Mouse (Mus musculus): ENCODE results near the gene 1110051M20Rik. TPM values are rescaled to one million over a fixed set of nuclear protein-coding genes. Genes with fewer than 3 reads are reported as not detected.

The 1110051M20Rik gene
- polyA plus RNA-seq, 1 experiment from 2014 or later = 46.3 TPM

DNA sequence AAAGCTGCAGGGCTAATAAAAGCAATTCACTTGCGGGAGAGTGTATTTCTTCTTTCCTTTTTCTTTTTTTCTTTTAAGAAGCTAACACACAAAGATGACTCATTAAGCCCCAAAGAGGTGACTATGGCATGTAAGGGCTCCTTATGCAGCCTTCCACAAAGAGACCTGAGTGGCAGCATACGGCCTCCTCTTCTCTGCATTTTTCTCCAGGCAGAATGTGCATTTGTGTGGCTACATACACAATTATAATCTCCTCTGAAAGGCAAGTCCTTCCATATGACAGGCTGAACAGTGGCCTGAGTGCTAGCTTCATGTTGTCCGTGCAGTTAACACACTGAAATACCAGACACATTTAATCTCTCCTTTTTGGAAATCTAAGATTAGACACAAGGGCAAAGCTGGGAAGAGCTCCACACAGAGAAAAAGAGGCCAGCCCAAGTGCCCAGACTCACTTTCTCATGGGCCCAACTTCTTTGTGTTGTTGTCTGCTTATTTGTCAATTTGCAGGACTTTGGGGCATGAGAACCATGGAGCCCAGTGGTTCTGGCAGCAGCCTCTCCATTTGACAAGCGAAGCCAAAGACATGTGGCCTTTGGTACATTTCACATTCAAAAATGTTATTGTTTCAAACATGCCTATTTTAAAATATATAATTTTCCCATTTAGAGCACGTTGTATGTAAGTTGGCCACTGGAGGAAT, 7.2 kb downstream of the 1110051M20Rik start:
- ATAC-seq (ENCODE audit: insufficient number of reproducible peaks, insufficient read depth, low FRiP score, low read depth) = no peak
- peak overlapping the region; percentile 1; the same call in 1 of the 2 replicates for H3K9ac ChIP-seq (ENCODE audit: low read length)
- H3K27me3 ChIP-seq (ENCODE audit: control insufficient read depth, insufficient read depth, low read length) = no peaks in the 10 kb centered on the region
- H3K4me1 ChIP-seq (ENCODE audit: control insufficient read depth in 2 of 2, insufficient read depth in 2 of 2, low read length in 2 of 2) = peaks cover 0 to 15% of the 10 kb centered on the region in 2 experiments
- no peaks in the 10 kb centered on the region for H3K9me3 ChIP-seq (ENCODE audit: control insufficient read depth, low read length)
- 60% methylated on average over 5 of the region's 5 CpGs for WGBS
- no peaks in the 10 kb centered on the region for H3K36me3 ChIP-seq (ENCODE audit: control insufficient read depth, insufficient read depth, low read length)
- no peak overlapping the region for H3K4me3 ChIP-seq (ENCODE audit: control insufficient read depth in 1 of 2, insufficient read depth in 1 of 2, low read depth in 1 of 2, low read length in 2 of 2)
- H3K4me2 ChIP-seq (ENCODE audit: low read length) = no peak overlapping the region; the same call in 1 of the 2 replicates
- peak overlapping the region; percentile 68 to 70 for H3K27ac ChIP-seq (replicated peaks in 1 of 2; ENCODE audit: control insufficient read depth in 1 of 2, insufficient read depth in 1 of 2, low read depth in 2 of 2, low read length in 2 of 2)

DNA sequence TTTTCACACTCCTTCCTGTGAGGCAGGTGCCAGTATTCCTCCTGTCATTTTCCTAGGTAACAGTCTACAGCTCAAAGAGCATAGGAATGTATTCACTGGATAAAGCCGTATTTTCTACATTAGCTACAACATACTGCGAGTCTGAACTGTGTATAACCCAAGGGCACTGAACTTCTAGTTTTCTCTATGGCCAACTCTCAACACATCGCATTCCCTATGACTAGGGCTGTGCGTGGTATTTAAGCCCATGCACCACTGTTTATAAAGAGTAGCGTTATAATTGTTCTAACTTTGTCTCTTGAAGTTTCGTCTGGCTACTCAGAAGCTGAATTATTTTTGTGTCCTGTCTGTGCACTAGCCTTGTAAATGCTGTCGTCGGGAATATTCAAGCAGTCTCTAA, 7.8 kb downstream of the 1110051M20Rik start:
- Histone ChIP-seq H3K4me3 (ENCODE audit: control insufficient read depth in 1 of 2, insufficient read depth in 1 of 2, low read depth in 1 of 2, low read length in 2 of 2) (no peak overlapping the region), H3K4me1 (ENCODE audit: control insufficient read depth in 2 of 2, insufficient read depth in 2 of 2, low read length in 2 of 2) (peaks cover 0 to 15% of the 10 kb centered on the region in 2 experiments), H3K27ac (replicated peaks in 1 of 2; ENCODE audit: control insufficient read depth in 1 of 2, insufficient read depth in 1 of 2, low read depth in 2 of 2, low read length in 2 of 2) (peak overlapping the region; percentile 68 to 70), H3K27me3 (ENCODE audit: control insufficient read depth, insufficient read depth, low read length) (no peaks in the 10 kb centered on the region), H3K4me2 (ENCODE audit: low read length) (no peak overlapping the region), H3K9ac (ENCODE audit: low read length) (0 out of 2 replicates have a peak overlapping the region, but pooled peaks have one; percentile 1), H3K9me3 (ENCODE audit: control insufficient read depth, low read length) (no peaks in the 10 kb centered on the region), H3K36me3 (ENCODE audit: control insufficient read depth, insufficient read depth, low read length) (no peaks in the 10 kb centered on the region)
- ATAC-seq (ENCODE audit: insufficient number of reproducible peaks, insufficient read depth, low FRiP score, low read depth) = no peak
- 67% methylated on average over 8 of the region's 8 CpGs for WGBS

DNA sequence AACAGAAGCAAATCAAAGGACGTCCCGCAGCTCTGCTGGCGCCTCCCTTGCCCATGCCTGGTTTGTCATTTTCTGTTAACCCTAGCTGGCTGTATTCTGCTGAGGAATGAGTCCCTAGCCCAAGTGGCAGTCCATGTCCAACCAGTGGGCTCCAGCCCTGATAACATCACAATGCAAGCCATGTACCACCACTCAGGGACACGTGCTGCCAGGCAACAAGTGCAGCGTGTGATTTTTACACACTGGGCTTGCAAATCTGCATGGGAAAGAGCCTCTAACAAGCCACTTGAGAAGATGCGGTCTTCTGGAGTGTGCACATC, 13.9 kb downstream of the 1110051M20Rik start:
- H3K4me3 ChIP-seq (ENCODE audit: control insufficient read depth in 1 of 2, insufficient read depth in 1 of 2, low read depth in 1 of 2, low read length in 2 of 2) = no peak overlapping the region
- H3K27ac ChIP-seq (replicated peaks in 1 of 2; ENCODE audit: control insufficient read depth in 1 of 2, insufficient read depth in 1 of 2, low read depth in 2 of 2, low read length in 2 of 2) = no peak overlapping the region
- H3K9ac ChIP-seq (ENCODE audit: low read length) = no peak overlapping the region
- no peaks in the 10 kb centered on the region for H3K27me3 ChIP-seq (ENCODE audit: control insufficient read depth, insufficient read depth, low read length)
- ATAC-seq (ENCODE audit: insufficient number of reproducible peaks, insufficient read depth, low FRiP score, low read depth) = no peak
- peaks cover 10 to 17% of the 10 kb centered on the region in 2 experiments; a peak in 3 of 4 replicates for H3K4me1 ChIP-seq (ENCODE audit: control insufficient read depth in 2 of 2, insufficient read depth in 2 of 2, low read length in 2 of 2)
- no peaks in the 10 kb centered on the region for H3K36me3 ChIP-seq (ENCODE audit: control insufficient read depth, insufficient read depth, low read length)
- WGBS = 17% methylated on average over 6 of the region's 6 CpGs
- H3K9me3 ChIP-seq (ENCODE audit: control insufficient read depth, low read length) = no peaks in the 10 kb centered on the region
- peak overlapping the region; percentile 22; the same call in 1 of the 2 replicates for H3K4me2 ChIP-seq (ENCODE audit: low read length)

DNA sequence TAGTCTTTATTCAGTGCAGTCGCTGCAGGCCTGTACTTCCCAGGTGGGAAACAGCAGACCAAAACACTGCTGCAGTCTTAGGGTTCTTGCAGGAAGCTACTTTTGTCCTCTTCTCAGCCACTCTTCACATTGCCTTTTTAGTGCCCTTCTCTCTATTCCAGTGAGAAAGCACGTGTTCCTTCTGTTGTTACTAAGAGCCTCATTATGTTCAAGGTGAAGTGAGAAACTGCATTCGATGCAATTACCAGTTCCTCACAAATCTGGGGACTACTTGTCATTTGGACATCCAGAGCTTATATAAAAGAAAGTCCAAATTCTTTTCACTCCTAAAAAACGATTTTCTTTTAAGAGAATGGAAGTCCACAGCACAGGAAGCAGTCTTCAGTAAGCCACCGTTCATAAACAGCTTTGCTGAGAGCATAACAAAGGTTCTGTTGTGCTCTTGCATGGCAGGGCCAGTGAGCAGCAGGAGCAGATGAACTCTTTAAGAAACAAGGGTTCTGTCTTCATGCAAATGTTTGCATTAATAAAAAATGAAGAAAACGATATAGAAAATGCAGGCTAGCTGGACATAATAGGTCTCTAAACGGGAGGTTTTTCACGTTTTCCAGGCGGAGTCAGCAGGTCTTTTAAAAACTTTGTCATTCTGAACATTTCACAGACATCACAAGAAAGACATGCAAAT, 14.4 kb downstream of the 1110051M20Rik start:
- H3K27me3 ChIP-seq (ENCODE audit: control insufficient read depth, insufficient read depth, low read length) = no peaks in the 10 kb centered on the region
- peak overlapping the region; percentile 22; the same call in 1 of the 2 replicates for H3K4me2 ChIP-seq (ENCODE audit: low read length)
- 43% methylated on average over 9 of the region's 9 CpGs for WGBS
- peak overlapping the region in 1 of 2 experiments; percentile 21; a peak in 1 of 4 replicates for H3K27ac ChIP-seq (replicated peaks in 1 of 2; ENCODE audit: control insufficient read depth in 1 of 2, insufficient read depth in 1 of 2, low read depth in 2 of 2, low read length in 2 of 2)
- H3K9ac ChIP-seq (ENCODE audit: low read length) = no peak overlapping the region
- H3K9me3 ChIP-seq (ENCODE audit: control insufficient read depth, low read length) = no peaks in the 10 kb centered on the region
- peaks cover 10 to 17% of the 10 kb centered on the region in 2 experiments; a peak in 3 of 4 replicates for H3K4me1 ChIP-seq (ENCODE audit: control insufficient read depth in 2 of 2, insufficient read depth in 2 of 2, low read length in 2 of 2)
- ATAC-seq (ENCODE audit: insufficient number of reproducible peaks, insufficient read depth, low FRiP score, low read depth) = no peak
- no peak overlapping the region for H3K4me3 ChIP-seq (ENCODE audit: control insufficient read depth in 1 of 2, insufficient read depth in 1 of 2, low read depth in 1 of 2, low read length in 2 of 2)
- no peaks in the 10 kb centered on the region for H3K36me3 ChIP-seq (ENCODE audit: control insufficient read depth, insufficient read depth, low read length)

DNA sequence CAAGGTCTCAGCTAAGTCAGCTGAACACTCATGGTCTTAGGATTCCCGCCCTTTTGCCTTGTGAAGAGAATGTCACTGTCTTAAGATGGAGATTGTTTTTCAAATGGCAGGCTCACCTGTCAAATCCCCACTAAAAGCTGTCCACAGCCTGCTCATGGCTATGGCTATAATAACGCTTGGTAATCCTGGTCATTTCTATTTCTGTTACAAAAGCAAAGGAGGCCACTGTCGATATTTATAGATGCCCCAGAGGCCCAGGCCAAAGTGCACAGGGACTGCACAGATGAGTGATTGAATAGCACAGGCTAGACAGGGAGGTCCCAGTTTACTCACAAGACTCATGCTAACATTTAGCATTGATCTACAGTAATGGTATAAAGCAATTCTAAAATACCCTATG, 15.4 kb downstream of the 1110051M20Rik start:
- no peak overlapping the region for H3K4me3 ChIP-seq (ENCODE audit: control insufficient read depth in 1 of 2, insufficient read depth in 1 of 2, low read depth in 1 of 2, low read length in 2 of 2)
- H3K9me3 ChIP-seq (ENCODE audit: control insufficient read depth, low read length) = no peaks in the 10 kb centered on the region
- no peak overlapping the region for H3K4me2 ChIP-seq (ENCODE audit: low read length)
- ATAC-seq (ENCODE audit: insufficient number of reproducible peaks, insufficient read depth, low FRiP score, low read depth) = no peak
- H3K9ac ChIP-seq (ENCODE audit: low read length) = no peak overlapping the region
- no peaks in the 10 kb centered on the region for H3K36me3 ChIP-seq (ENCODE audit: control insufficient read depth, insufficient read depth, low read length)
- peaks cover 10 to 17% of the 10 kb centered on the region in 2 experiments; a peak in 3 of 4 replicates for H3K4me1 ChIP-seq (ENCODE audit: control insufficient read depth in 2 of 2, insufficient read depth in 2 of 2, low read length in 2 of 2)
- H3K27ac ChIP-seq (replicated peaks in 1 of 2; ENCODE audit: control insufficient read depth in 1 of 2, insufficient read depth in 1 of 2, low read depth in 2 of 2, low read length in 2 of 2) = no peak overlapping the region
- 38% methylated on average over 3 of the region's 3 CpGs for WGBS
- no peaks in the 10 kb centered on the region for H3K27me3 ChIP-seq (ENCODE audit: control insufficient read depth, insufficient read depth, low read length)

DNA sequence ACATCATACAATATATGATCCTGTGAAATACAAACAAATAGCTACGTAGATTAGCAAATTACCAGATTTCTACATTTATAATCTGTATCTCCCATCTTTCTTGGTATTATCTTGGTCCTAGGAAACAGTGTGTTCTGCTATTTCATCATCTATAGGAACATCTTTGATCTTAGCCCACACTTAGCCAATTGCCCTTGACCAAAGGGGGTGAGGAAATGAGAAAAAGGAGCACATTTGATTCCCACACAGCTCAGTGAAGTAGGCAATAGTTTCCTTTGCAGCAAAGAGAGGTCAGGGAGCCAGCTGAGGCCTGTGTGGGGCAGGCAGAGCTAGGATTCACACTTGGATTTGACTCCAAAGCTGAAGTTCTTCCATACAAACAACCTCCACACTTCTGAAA, 18.2 kb downstream of the 1110051M20Rik start:
- no peaks in the 10 kb centered on the region for H3K27me3 ChIP-seq (ENCODE audit: control insufficient read depth, insufficient read depth, low read length)
- H3K27ac ChIP-seq (replicated peaks in 1 of 2; ENCODE audit: control insufficient read depth in 1 of 2, insufficient read depth in 1 of 2, low read depth in 2 of 2, low read length in 2 of 2) = no peak overlapping the region
- no peaks in the 10 kb centered on the region for H3K9me3 ChIP-seq (ENCODE audit: control insufficient read depth, low read length)
- H3K4me1 ChIP-seq (ENCODE audit: control insufficient read depth in 2 of 2, insufficient read depth in 2 of 2, low read length in 2 of 2) = peaks cover 10 to 17% of the 10 kb centered on the region in 2 experiments; a peak in 3 of 4 replicates
- no peak overlapping the region for H3K4me3 ChIP-seq (ENCODE audit: control insufficient read depth in 1 of 2, insufficient read depth in 1 of 2, low read depth in 1 of 2, low read length in 2 of 2)
- H3K9ac ChIP-seq (ENCODE audit: low read length) = no peak overlapping the region
- no peak for ATAC-seq (ENCODE audit: insufficient number of reproducible peaks, insufficient read depth, low FRiP score, low read depth)
- no peak overlapping the region for H3K4me2 ChIP-seq (ENCODE audit: low read length)
- 87% methylated on average over 1 of the region's 1 CpGs for whole genome bisulfite sequencing
- H3K36me3 ChIP-seq (ENCODE audit: control insufficient read depth, insufficient read depth, low read length) = no peaks in the 10 kb centered on the region

DNA sequence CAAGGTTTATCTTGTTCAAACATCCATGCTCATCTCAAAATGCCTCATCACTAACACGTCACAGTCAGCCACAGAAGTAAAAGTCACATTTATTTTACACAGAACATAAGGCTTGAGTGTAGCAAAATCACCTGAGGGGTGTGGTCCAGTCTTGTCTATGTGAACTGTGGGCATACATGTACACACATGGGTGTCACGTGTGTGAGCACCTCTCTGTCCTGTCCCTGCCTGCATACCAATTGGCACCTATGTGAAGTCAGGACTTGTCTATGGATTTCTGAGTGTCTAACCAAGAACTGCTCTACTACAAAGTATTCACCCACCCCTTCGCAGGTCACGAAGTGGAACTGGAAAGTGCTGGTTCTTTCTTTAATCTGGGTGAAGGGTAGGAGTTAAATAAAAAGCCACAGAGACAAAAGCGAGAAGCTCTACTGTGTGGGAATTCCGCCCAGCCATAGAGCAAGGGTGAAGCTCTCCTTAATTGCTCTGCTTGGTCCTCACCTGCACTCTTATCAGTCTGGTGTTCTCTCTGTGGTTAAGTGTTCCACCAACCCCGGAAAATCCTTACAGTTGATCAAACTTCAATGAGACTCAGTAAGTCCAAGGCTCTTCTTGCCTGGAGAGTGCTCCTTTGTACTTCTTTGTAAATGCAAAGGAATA, 20.3 kb downstream of the 1110051M20Rik start:
- no peaks in the 10 kb centered on the region for H3K36me3 ChIP-seq (ENCODE audit: control insufficient read depth, insufficient read depth, low read length)
- no peak for ATAC-seq (ENCODE audit: insufficient number of reproducible peaks, insufficient read depth, low FRiP score, low read depth)
- WGBS = 79% methylated on average over 7 of the region's 7 CpGs
- no peaks in the 10 kb centered on the region for H3K27me3 ChIP-seq (ENCODE audit: control insufficient read depth, insufficient read depth, low read length)
- H3K4me3 ChIP-seq (ENCODE audit: control insufficient read depth in 1 of 2, insufficient read depth in 1 of 2, low read depth in 1 of 2, low read length in 2 of 2) = no peak overlapping the region
- no peak overlapping the region for H3K27ac ChIP-seq (replicated peaks in 1 of 2; ENCODE audit: control insufficient read depth in 1 of 2, insufficient read depth in 1 of 2, low read depth in 2 of 2, low read length in 2 of 2)
- H3K9ac ChIP-seq (ENCODE audit: low read length) = no peak overlapping the region
- H3K4me1 ChIP-seq (ENCODE audit: control insufficient read depth in 2 of 2, insufficient read depth in 2 of 2, low read length in 2 of 2) = peaks cover 4% of the 10 kb centered on the region in 2 experiments; a peak in 3 of 4 replicates
- H3K9me3 ChIP-seq (ENCODE audit: control insufficient read depth, low read length) = no peaks in the 10 kb centered on the region
- H3K4me2 ChIP-seq (ENCODE audit: low read length) = no peak overlapping the region
